Mouse (Mus musculus): ENCODE results near the gene 9830107B12Rik. TPM values are rescaled to one million over a fixed set of nuclear protein-coding genes. Genes with fewer than 3 reads are reported as not detected.

Gene 9830107B12Rik
- polyA plus RNA-seq, 1 experiment from 2014 or later, result 0.12 TPM

DNA sequence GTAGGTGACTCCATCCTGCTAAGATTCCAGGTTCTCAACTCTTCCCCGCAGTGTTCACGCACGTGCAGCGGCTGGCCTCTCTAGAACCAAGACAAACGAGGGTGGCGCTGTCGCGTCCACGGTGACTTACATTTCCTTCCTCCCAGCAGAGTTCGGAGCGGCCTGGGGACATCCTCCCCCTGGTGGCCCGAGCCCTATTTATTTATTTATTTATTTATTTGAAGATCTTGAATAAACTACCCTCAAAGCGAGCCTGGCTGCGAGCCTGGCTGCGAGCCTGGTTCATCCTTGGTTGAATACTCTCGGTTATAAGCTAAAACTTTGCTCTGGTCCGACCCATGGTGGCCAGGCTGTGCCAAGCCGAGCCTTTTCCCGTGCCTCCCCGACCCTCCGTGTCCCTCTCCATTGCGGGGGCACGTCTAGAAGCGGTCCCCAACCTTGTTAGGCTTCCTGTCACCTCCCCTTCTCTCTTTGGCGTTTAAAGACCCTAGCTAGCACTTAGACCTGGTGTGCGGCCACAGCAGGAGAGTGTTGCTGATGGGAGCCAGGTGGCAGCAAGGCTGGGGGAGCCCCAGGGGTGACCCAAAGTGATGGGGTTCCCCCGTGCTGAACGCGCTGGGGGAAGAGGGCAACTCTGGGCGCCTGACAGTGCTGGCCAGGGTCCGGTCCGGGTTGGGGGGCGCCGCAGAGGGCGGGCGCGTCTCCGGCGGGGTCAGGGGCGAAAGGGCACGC is 48.9 kb downstream of the 9830107B12Rik start:
- H3K9ac ChIP-seq (replicated peaks; ENCODE audit: low read depth), result no peak overlapping the region

DNA sequence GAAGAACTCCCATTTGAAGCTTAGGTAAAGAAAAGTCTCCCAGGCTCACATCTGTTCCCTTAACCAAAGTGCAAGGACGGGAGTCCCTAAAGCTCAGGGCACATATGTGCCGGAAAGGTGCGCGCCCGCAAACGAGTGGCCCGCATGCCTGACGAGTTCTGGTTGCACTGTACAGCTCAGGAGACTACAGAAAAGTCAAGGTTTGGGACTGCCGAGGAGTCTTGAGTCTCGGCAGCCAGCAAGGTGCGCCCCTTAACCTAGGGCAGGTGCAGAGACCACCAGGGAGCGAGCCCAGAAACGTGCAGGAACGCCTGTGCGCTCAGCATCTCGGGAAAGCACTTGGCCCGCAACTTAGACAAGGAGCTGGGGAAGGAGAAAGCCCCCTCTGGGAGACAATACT is 49.7 kb downstream of the 9830107B12Rik start:
- Histone ChIP-seq H3K9ac (replicated peaks; ENCODE audit: low read depth) (no peak overlapping the region), H3K27ac (ENCODE audit: low read length) (no peak overlapping the region), H3K4me2 (replicated peaks; ENCODE audit: low read depth, low read length) (no peak overlapping the region), H3K9me3 (ENCODE audit: low read length) (no peaks in the 10 kb centered on the region), H3K4me1 (ENCODE audit: insufficient read depth, low read depth, low read length) (peaks cover 7% of the 10 kb centered on the region; the same call in 1 of the 2 replicates), H3K36me3 (ENCODE audit: insufficient read depth, low read length) (no peaks in the 10 kb centered on the region), H3K4me3 (ENCODE audit: low read depth, low read length) (0 out of 2 replicates have a peak overlapping the region, but pooled peaks have one; percentile 8), H3K27me3 (replicated peaks; ENCODE audit: insufficient read depth, low read length) (peaks cover 29% of the 10 kb centered on the region)
- ATAC-seq (no peak), DNase-seq (ENCODE audit: low spot score) (no peak)
- 12% methylated on average over 17 of the region's 17 CpGs for WGBS
- TF ChIP-seq CTCF (IDR thresholded peaks at IDR 0.05) (no peak), EP300 (IDR thresholded peaks at IDR 0.05) (no peak)

More for the DNA sequence above, 48.9 kb downstream of the 9830107B12Rik start:
- no peak for TF ChIP-seq EP300 (IDR thresholded peaks at IDR 0.05)
- peak; percentile 77 for TF ChIP-seq CTCF (IDR thresholded peaks at IDR 0.05)
- no peaks in the 10 kb centered on the region for H3K9me3 ChIP-seq (ENCODE audit: low read length)
- H3K4me3 ChIP-seq (ENCODE audit: low read depth, low read length), result peak overlapping the region; percentile 27
- H3K4me1 ChIP-seq (ENCODE audit: insufficient read depth, low read depth, low read length), result peaks cover 7% of the 10 kb centered on the region; the same call in 1 of the 2 replicates
- no peak overlapping the region for H3K27ac ChIP-seq (ENCODE audit: low read length)
- H3K27me3 ChIP-seq (replicated peaks; ENCODE audit: insufficient read depth, low read length), result peaks cover 29% of the 10 kb centered on the region
- WGBS, result under 1% methylated on average over 38 of the region's 41 CpGs
- DNase-seq (ENCODE audit: low spot score) (peak; percentile 84), ATAC-seq (peak; percentile 73)
- H3K36me3 ChIP-seq (ENCODE audit: insufficient read depth, low read length), result no peaks in the 10 kb centered on the region
- H3K4me2 ChIP-seq (replicated peaks; ENCODE audit: low read depth, low read length), result peak overlapping the region; percentile 53

DNA sequence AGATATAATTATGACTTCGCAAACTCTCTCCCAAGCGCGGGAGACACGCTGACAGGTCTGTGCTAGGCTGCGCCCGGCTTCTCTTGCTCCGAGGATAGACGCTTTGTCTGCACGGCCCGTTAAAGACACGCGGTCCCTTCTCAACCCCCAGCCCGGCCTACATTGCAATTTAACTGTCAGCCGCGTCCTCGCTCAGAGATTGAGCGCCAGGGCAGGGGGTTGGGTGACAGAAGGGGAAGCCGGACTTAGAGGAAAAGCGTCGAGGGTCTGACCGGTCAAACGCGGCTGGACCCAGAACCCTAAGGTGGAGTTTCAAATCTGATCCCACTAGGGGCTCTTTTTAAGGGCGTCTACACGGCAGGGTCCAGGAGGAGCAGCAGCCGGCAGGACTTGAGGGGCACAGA is 50.3 kb downstream of the 9830107B12Rik start:
- Histone ChIP-seq H3K27me3 (replicated peaks; ENCODE audit: insufficient read depth, low read length) (peaks cover 29% of the 10 kb centered on the region), H3K36me3 (ENCODE audit: insufficient read depth, low read length) (no peaks in the 10 kb centered on the region), H3K9me3 (ENCODE audit: low read length) (no peaks in the 10 kb centered on the region), H3K4me2 (replicated peaks; ENCODE audit: low read depth, low read length) (0 out of 2 replicates have a peak overlapping the region, but pooled peaks have one; percentile 5), H3K4me3 (ENCODE audit: low read depth, low read length) (0 out of 2 replicates have a peak overlapping the region, but pooled peaks have one; percentile 4), H3K4me1 (ENCODE audit: insufficient read depth, low read depth, low read length) (peaks cover 7% of the 10 kb centered on the region; the same call in 1 of the 2 replicates), H3K27ac (ENCODE audit: low read length) (no peak overlapping the region), H3K9ac (replicated peaks; ENCODE audit: low read depth) (no peak overlapping the region)
- DNase-seq (ENCODE audit: low spot score) (no peak), ATAC-seq (no peak)
- TF ChIP-seq EP300 (IDR thresholded peaks at IDR 0.05) (no peak), CTCF (IDR thresholded peaks at IDR 0.05) (no peak)
- WGBS, result 3% methylated on average over 26 of the region's 26 CpGs

DNA sequence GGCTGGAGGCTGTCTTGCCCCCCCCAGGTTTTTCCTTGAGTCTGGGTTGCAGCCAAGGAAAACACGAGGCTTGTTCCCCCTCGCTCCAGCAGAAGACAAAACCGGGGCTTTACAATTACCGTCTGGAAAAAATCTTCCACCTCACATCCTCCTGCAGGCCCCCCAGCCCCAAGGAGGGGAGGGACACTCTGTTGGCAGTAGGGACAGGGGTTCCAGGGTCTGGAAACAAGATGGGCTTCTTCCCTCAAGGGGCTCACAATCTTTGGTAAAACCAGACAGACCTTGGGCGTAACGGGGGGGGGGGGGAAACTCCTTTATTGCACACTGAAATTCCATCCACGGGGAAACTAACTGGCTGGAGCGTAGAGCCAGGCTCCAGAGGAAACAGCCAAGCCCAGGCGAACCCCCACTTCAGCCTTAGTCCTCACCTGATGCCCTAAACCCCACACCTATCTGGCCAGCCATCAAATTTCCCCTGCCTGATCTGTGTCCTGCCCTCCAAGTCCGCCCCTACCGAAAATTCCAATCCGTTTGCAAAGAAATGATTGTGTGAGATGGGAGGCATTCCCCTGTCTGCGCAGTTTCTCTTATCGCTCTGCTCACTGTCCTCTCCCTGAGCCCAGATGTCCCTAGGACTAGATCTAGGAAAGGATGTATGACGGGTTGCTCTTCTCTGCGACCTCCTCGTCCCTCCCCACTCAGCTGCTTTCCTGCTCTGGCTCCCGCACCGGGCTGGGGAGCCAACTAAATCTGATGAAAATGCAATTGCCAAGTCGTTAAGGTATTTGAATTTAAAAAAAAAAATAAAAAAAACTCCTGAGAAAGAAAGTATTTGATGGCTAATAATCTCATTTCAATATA is 51.0 kb downstream of the 9830107B12Rik start:
- DNase-seq (ENCODE audit: low spot score), result no peak
- no peaks in the 10 kb centered on the region for H3K36me3 ChIP-seq (ENCODE audit: insufficient read depth, low read length)
- WGBS, result 11% methylated on average over 20 of the region's 20 CpGs
- H3K27ac ChIP-seq (ENCODE audit: low read length), result no peak overlapping the region
- H3K27me3 ChIP-seq (replicated peaks; ENCODE audit: insufficient read depth, low read length), result peaks cover 29% of the 10 kb centered on the region
- no peaks in the 10 kb centered on the region for H3K9me3 ChIP-seq (ENCODE audit: low read length)
- H3K9ac ChIP-seq (replicated peaks; ENCODE audit: low read depth), result no peak overlapping the region
- no peak overlapping the region for H3K4me2 ChIP-seq (replicated peaks; ENCODE audit: low read depth, low read length)
- ATAC-seq, result no peak
- TF ChIP-seq CTCF (IDR thresholded peaks at IDR 0.05) (no peak), EP300 (IDR thresholded peaks at IDR 0.05) (no peak)
- peaks cover 7% of the 10 kb centered on the region; the same call in 1 of the 2 replicates for H3K4me1 ChIP-seq (ENCODE audit: insufficient read depth, low read depth, low read length)
- no peak overlapping the region for H3K4me3 ChIP-seq (ENCODE audit: low read depth, low read length)

DNA sequence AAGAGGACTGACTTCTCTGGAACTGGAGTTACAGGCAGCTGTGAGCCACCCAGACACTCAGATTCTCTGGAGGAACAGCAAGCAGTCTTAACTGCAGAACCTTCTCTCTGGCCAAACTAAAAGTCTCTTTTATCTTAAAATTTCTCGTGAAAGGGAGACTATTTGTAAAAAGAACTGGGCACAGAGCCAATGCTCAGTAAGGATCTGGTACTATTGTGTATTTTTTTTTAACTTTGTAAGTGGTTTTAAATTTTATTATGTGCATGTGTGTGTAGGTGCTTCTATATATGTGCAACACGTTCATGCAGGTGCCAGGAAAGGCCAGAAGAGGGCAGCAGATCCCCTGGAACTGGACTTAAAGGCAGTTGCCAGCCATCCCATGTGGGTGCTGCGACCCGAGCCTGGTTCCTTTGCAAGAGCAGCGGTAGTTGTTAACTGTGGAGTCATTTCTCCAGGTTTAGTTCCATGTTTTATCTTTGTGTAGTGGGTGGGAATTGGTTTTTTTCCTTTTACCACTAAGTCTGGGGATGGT is 52.7 kb downstream of the 9830107B12Rik start:
- DNase-seq (ENCODE audit: low spot score) (no peak), ATAC-seq (no peak)
- H3K36me3 ChIP-seq (ENCODE audit: insufficient read depth, low read length), result no peaks in the 10 kb centered on the region
- 61% methylated on average over 5 of the region's 5 CpGs for WGBS
- no peak overlapping the region for H3K4me2 ChIP-seq (replicated peaks; ENCODE audit: low read depth, low read length)
- H3K4me3 ChIP-seq (ENCODE audit: low read depth, low read length), result no peak overlapping the region
- TF ChIP-seq EP300 (IDR thresholded peaks at IDR 0.05), result no peak
- no peak for TF ChIP-seq CTCF (IDR thresholded peaks at IDR 0.05)
- peaks cover 5% of the 10 kb centered on the region; the same call in 1 of the 2 replicates for H3K4me1 ChIP-seq (ENCODE audit: insufficient read depth, low read depth, low read length)
- no peaks in the 10 kb centered on the region for H3K9me3 ChIP-seq (ENCODE audit: low read length)
- H3K27ac ChIP-seq (ENCODE audit: low read length), result no peak overlapping the region
- no peak overlapping the region for H3K9ac ChIP-seq (replicated peaks; ENCODE audit: low read depth)
- peaks cover 19% of the 10 kb centered on the region; the same call in 1 of the 2 replicates for H3K27me3 ChIP-seq (replicated peaks; ENCODE audit: insufficient read depth, low read length)

DNA sequence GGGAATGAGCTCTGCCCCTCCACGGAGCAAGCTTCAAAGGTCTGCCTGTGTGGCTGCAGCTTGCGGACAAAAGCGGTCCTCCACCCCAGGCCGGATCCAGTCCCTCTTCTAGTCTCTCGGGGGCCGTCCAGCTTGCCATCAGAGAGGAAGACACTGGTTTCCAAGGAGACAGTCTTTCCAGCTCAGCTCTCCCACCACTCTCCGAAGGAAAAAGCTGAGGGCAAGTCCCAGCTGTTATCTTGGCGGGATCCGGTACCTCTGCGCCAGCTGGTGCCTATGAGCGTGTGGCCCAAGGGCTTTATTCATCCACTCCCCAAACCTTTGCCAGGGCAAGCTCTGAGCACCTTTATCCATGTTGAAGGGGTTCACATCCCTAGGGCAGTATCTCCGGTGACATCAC is 55.8 kb downstream of the 9830107B12Rik start:
- ATAC-seq, result no peak
- no peak overlapping the region for H3K27ac ChIP-seq (ENCODE audit: low read length)
- no peak overlapping the region for H3K9ac ChIP-seq (replicated peaks; ENCODE audit: low read depth)
- no peak overlapping the region for H3K4me3 ChIP-seq (ENCODE audit: low read depth, low read length)
- no peaks in the 10 kb centered on the region for H3K36me3 ChIP-seq (ENCODE audit: insufficient read depth, low read length)
- no peak for DNase-seq (ENCODE audit: low spot score)
- H3K27me3 ChIP-seq (replicated peaks; ENCODE audit: insufficient read depth, low read length), result peaks cover 8% of the 10 kb centered on the region; the same call in 1 of the 2 replicates
- 75% methylated on average over 12 of the region's 12 CpGs for WGBS
- no peak for TF ChIP-seq CTCF (IDR thresholded peaks at IDR 0.05)
- TF ChIP-seq EP300 (IDR thresholded peaks at IDR 0.05), result no peak
- no peak overlapping the region for H3K4me2 ChIP-seq (replicated peaks; ENCODE audit: low read depth, low read length)
- H3K9me3 ChIP-seq (ENCODE audit: low read length), result no peaks in the 10 kb centered on the region
- no peaks in the 10 kb centered on the region for H3K4me1 ChIP-seq (ENCODE audit: insufficient read depth, low read depth, low read length)

All from lung, postnatal 0 days (tissue).